Mouse (Mus musculus): ENCODE data around the gene Eipr1. TPM values are rescaled to one million over a fixed set of nuclear protein-coding genes. Genes with fewer than 3 reads are reported as not detected.

The Eipr1 gene
- polyA plus RNA-seq, 1 experiment from 2014 or later, result 27.2 TPM

- Histone ChIP-seq H3K27ac (ENCODE audit: low read length) (no peak overlapping the region), H3K4me2 (replicated peaks; ENCODE audit: low read depth, low read length) (no peak overlapping the region), H3K36me3 (ENCODE audit: control insufficient read depth, insufficient read depth, low read length) (no peaks in the 10 kb centered on the region), H3K9me3 (ENCODE audit: control insufficient read depth, low read depth, low read length) (no peaks in the 10 kb centered on the region), H3K27me3 (ENCODE audit: control insufficient read depth, insufficient read depth, low read length) (no peaks in the 10 kb centered on the region), H3K4me3 (ENCODE audit: low read depth, low read length) (no peak overlapping the region), H3K9ac (replicated peaks; ENCODE audit: low read depth, low read length) (no peak overlapping the region), H3K4me1 (ENCODE audit: control insufficient read depth, insufficient read depth, low read length) (no peaks in the 10 kb centered on the region)
- ATAC-seq (ENCODE audit: insufficient number of reproducible peaks, insufficient read depth, low FRiP score, low read depth), result no peak
- 32% methylated on average over 4 of the region's 4 CpGs for WGBS
These were observed 32.8 kb downstream of the Eipr1 start for GRCm38 (mm10) chr12:28784355-28784754.

- H3K9me3 ChIP-seq (ENCODE audit: control insufficient read depth, low read depth, low read length), result no peaks in the 10 kb centered on the region
- no peak for ATAC-seq (ENCODE audit: insufficient number of reproducible peaks, insufficient read depth, low FRiP score, low read depth)
- no peak overlapping the region for H3K9ac ChIP-seq (replicated peaks; ENCODE audit: low read depth, low read length)
- 25% methylated on average over 8 of the region's 8 CpGs for WGBS
- no peaks in the 10 kb centered on the region for H3K4me1 ChIP-seq (ENCODE audit: control insufficient read depth, insufficient read depth, low read length)
- H3K36me3 ChIP-seq (ENCODE audit: control insufficient read depth, insufficient read depth, low read length), result no peaks in the 10 kb centered on the region
- H3K4me3 ChIP-seq (ENCODE audit: low read depth, low read length), result no peak overlapping the region
- H3K27me3 ChIP-seq (ENCODE audit: control insufficient read depth, insufficient read depth, low read length), result no peaks in the 10 kb centered on the region
- H3K27ac ChIP-seq (ENCODE audit: low read length), result peak overlapping the region; percentile 10; the same call in 1 of the 2 replicates
- no peak overlapping the region for H3K4me2 ChIP-seq (replicated peaks; ENCODE audit: low read depth, low read length)
These were observed 33.3 kb downstream of the Eipr1 start for GRCm38 (mm10) chr12:28784864-28785263.

- H3K36me3 ChIP-seq (ENCODE audit: control insufficient read depth, insufficient read depth, low read length), result no peaks in the 10 kb centered on the region
- H3K4me2 ChIP-seq (replicated peaks; ENCODE audit: low read depth, low read length), result no peak overlapping the region
- 8% methylated on average over 1 of the region's 1 CpGs for WGBS
- no peaks in the 10 kb centered on the region for H3K27me3 ChIP-seq (ENCODE audit: control insufficient read depth, insufficient read depth, low read length)
- ATAC-seq (ENCODE audit: insufficient number of reproducible peaks, insufficient read depth, low FRiP score, low read depth), result no peak
- H3K4me3 ChIP-seq (ENCODE audit: low read depth, low read length), result no peak overlapping the region
- H3K9ac ChIP-seq (replicated peaks; ENCODE audit: low read depth, low read length), result no peak overlapping the region
- H3K4me1 ChIP-seq (ENCODE audit: control insufficient read depth, insufficient read depth, low read length), result no peaks in the 10 kb centered on the region
- no peaks in the 10 kb centered on the region for H3K9me3 ChIP-seq (ENCODE audit: control insufficient read depth, low read depth, low read length)
- H3K27ac ChIP-seq (ENCODE audit: low read length), result no peak overlapping the region; the same call in 1 of the 2 replicates
These were observed 33.7 kb downstream of the Eipr1 start for GRCm38 (mm10) chr12:28785299-28785698.

GRCm38 (mm10) chr12:28786310-28786709 lies 34.7 kb downstream of the Eipr1 start:
- no peak overlapping the region for H3K9ac ChIP-seq (replicated peaks; ENCODE audit: low read depth, low read length)
- no peak overlapping the region for H3K4me2 ChIP-seq (replicated peaks; ENCODE audit: low read depth, low read length)
- ATAC-seq (ENCODE audit: insufficient number of reproducible peaks, insufficient read depth, low FRiP score, low read depth), result no peak
- H3K9me3 ChIP-seq (ENCODE audit: control insufficient read depth, low read depth, low read length), result no peaks in the 10 kb centered on the region
- no peak overlapping the region for H3K27ac ChIP-seq (ENCODE audit: low read length)
- H3K4me1 ChIP-seq (ENCODE audit: control insufficient read depth, insufficient read depth, low read length), result no peaks in the 10 kb centered on the region
- H3K27me3 ChIP-seq (ENCODE audit: control insufficient read depth, insufficient read depth, low read length), result no peaks in the 10 kb centered on the region
- H3K36me3 ChIP-seq (ENCODE audit: control insufficient read depth, insufficient read depth, low read length), result no peaks in the 10 kb centered on the region
- H3K4me3 ChIP-seq (ENCODE audit: low read depth, low read length), result no peak overlapping the region
- WGBS, result 90% methylated on average over 6 of the region's 6 CpGs

- no peak overlapping the region for H3K9ac ChIP-seq (replicated peaks; ENCODE audit: low read depth, low read length)
- H3K27me3 ChIP-seq (ENCODE audit: control insufficient read depth, insufficient read depth, low read length), result no peaks in the 10 kb centered on the region
- no peaks in the 10 kb centered on the region for H3K36me3 ChIP-seq (ENCODE audit: control insufficient read depth, insufficient read depth, low read length)
- H3K4me3 ChIP-seq (ENCODE audit: low read depth, low read length), result no peak overlapping the region
- 72% methylated on average over 3 of the region's 3 CpGs for WGBS
- ATAC-seq (ENCODE audit: insufficient number of reproducible peaks, insufficient read depth, low FRiP score, low read depth), result no peak
- no peaks in the 10 kb centered on the region for H3K4me1 ChIP-seq (ENCODE audit: control insufficient read depth, insufficient read depth, low read length)
- no peak overlapping the region for H3K4me2 ChIP-seq (replicated peaks; ENCODE audit: low read depth, low read length)
- H3K27ac ChIP-seq (ENCODE audit: low read length), result no peak overlapping the region
- H3K9me3 ChIP-seq (ENCODE audit: control insufficient read depth, low read depth, low read length), result no peaks in the 10 kb centered on the region
These were observed 41.0 kb downstream of the Eipr1 start for GRCm38 (mm10) chr12:28792613-28793012.

- Histone ChIP-seq H3K4me1 (ENCODE audit: control insufficient read depth, insufficient read depth, low read length) (no peaks in the 10 kb centered on the region), H3K36me3 (ENCODE audit: control insufficient read depth, insufficient read depth, low read length) (no peaks in the 10 kb centered on the region), H3K4me3 (ENCODE audit: low read depth, low read length) (no peak overlapping the region), H3K27ac (ENCODE audit: low read length) (no peak overlapping the region), H3K4me2 (replicated peaks; ENCODE audit: low read depth, low read length) (no peak overlapping the region), H3K9me3 (ENCODE audit: control insufficient read depth, low read depth, low read length) (no peaks in the 10 kb centered on the region; the same call in 1 of the 2 replicates), H3K9ac (replicated peaks; ENCODE audit: low read depth, low read length) (no peak overlapping the region), H3K27me3 (ENCODE audit: control insufficient read depth, insufficient read depth, low read length) (no peaks in the 10 kb centered on the region)
- ATAC-seq (ENCODE audit: insufficient number of reproducible peaks, insufficient read depth, low FRiP score, low read depth), result no peak
- WGBS, result 65% methylated on average over 2 of the region's 2 CpGs
These were observed 42.1 kb downstream of the Eipr1 start for GRCm38 (mm10) chr12:28793715-28794114.

GRCm38 (mm10) chr12:28795041-28795440 lies 43.4 kb downstream of the Eipr1 start:
- no peak overlapping the region for H3K4me3 ChIP-seq (ENCODE audit: low read depth, low read length)
- ATAC-seq (ENCODE audit: insufficient number of reproducible peaks, insufficient read depth, low FRiP score, low read depth), result no peak

GRCm38 (mm10) chr12:28796881-28797420 lies 45.3 kb downstream of the Eipr1 start:
- no peak overlapping the region for H3K9ac ChIP-seq (replicated peaks; ENCODE audit: low read depth, low read length)
- H3K4me2 ChIP-seq (replicated peaks; ENCODE audit: low read depth, low read length), result no peak overlapping the region
- no peak overlapping the region for H3K27ac ChIP-seq (ENCODE audit: low read length)
- ATAC-seq (ENCODE audit: insufficient number of reproducible peaks, insufficient read depth, low FRiP score, low read depth), result no peak
- H3K4me3 ChIP-seq (ENCODE audit: low read depth, low read length), result no peak overlapping the region
- H3K36me3 ChIP-seq (ENCODE audit: control insufficient read depth, insufficient read depth, low read length), result no peaks in the 10 kb centered on the region
- H3K9me3 ChIP-seq (ENCODE audit: control insufficient read depth, low read depth, low read length), result no peaks in the 10 kb centered on the region; the same call in 1 of the 2 replicates
- no peaks in the 10 kb centered on the region for H3K4me1 ChIP-seq (ENCODE audit: control insufficient read depth, insufficient read depth, low read length)
- H3K27me3 ChIP-seq (ENCODE audit: control insufficient read depth, insufficient read depth, low read length), result no peaks in the 10 kb centered on the region

More at GRCm38 (mm10) chr12:28795041-28795440, 43.4 kb downstream of the Eipr1 start:
- H3K27ac ChIP-seq (ENCODE audit: low read length), result no peak overlapping the region
- H3K4me2 ChIP-seq (replicated peaks; ENCODE audit: low read depth, low read length), result no peak overlapping the region
- WGBS, result 94% methylated on average over 3 of the region's 3 CpGs
- no peaks in the 10 kb centered on the region for H3K27me3 ChIP-seq (ENCODE audit: control insufficient read depth, insufficient read depth, low read length)
- no peaks in the 10 kb centered on the region for H3K4me1 ChIP-seq (ENCODE audit: control insufficient read depth, insufficient read depth, low read length)
- no peaks in the 10 kb centered on the region for H3K36me3 ChIP-seq (ENCODE audit: control insufficient read depth, insufficient read depth, low read length)
- H3K9me3 ChIP-seq (ENCODE audit: control insufficient read depth, low read depth, low read length), result no peaks in the 10 kb centered on the region; the same call in 1 of the 2 replicates
- no peak overlapping the region for H3K9ac ChIP-seq (replicated peaks; ENCODE audit: low read depth, low read length)

- no peaks in the 10 kb centered on the region for H3K27me3 ChIP-seq (ENCODE audit: control insufficient read depth, insufficient read depth, low read length)
- H3K4me1 ChIP-seq (ENCODE audit: control insufficient read depth, insufficient read depth, low read length), result no peaks in the 10 kb centered on the region
- H3K4me3 ChIP-seq (ENCODE audit: low read depth, low read length), result no peak overlapping the region
- no peak overlapping the region for H3K27ac ChIP-seq (ENCODE audit: low read length)
- no peaks in the 10 kb centered on the region; the same call in 1 of the 2 replicates for H3K9me3 ChIP-seq (ENCODE audit: control insufficient read depth, low read depth, low read length)
- 68% methylated on average over 11 of the region's 11 CpGs for WGBS
- no peak overlapping the region for H3K4me2 ChIP-seq (replicated peaks; ENCODE audit: low read depth, low read length)
- no peak overlapping the region for H3K9ac ChIP-seq (replicated peaks; ENCODE audit: low read depth, low read length)
- no peaks in the 10 kb centered on the region for H3K36me3 ChIP-seq (ENCODE audit: control insufficient read depth, insufficient read depth, low read length)
- ATAC-seq (ENCODE audit: insufficient number of reproducible peaks, insufficient read depth, low FRiP score, low read depth), result no peak
These were observed 48.3 kb downstream of the Eipr1 start for GRCm38 (mm10) chr12:28799798-28800411.

All from stomach, embryonic 14.5 days (tissue).